Mouse (Mus musculus) naive thymus-derived CD4-positive, alpha-beta T cell, adult 2 months (primary cell): Measurements from ENCODE around the gene Abcc9.

Experiments
- DNase-seq: peaks from one replicate; pipeline ENCODE4 v3.0.0-alpha.2; 2011; ENCODE audit warnings: low read depth

The Abcc9 gene

GRCm38 (mm10) chr6:142543648-142544047, 158.5 kb downstream of the Abcc9 start:
- no peak for DNase-seq

- DNase-seq = no peak
Measured at GRCm38 (mm10) chr6:142542800-142543175, 159.3 kb downstream of the Abcc9 start.

GRCm38 (mm10) chr6:142542082-142542799, 159.9 kb downstream of the Abcc9 start:
- DNase-seq = no peak

GRCm38 (mm10) chr6:142540561-142541160, 161.5 kb downstream of the Abcc9 start:
- DNase-seq = no peak

- DNase-seq = no peak
Measured at GRCm38 (mm10) chr6:142540131-142540530, 162.0 kb downstream of the Abcc9 start.

- peak; percentile 67 for DNase-seq
Measured at GRCm38 (mm10) chr6:142538503-142538902, 163.6 kb downstream of the Abcc9 start.
